Mouse (Mus musculus) right cerebral cortex, postnatal 10 days (tissue): ENCODE results near the gene Gnas.
"Not testable (repeated sequence)": the region's sequence is repeated elsewhere in the genome, so short reads cannot be mapped to it uniquely, and the experiment has no call there.

Experiments
- DNase-seq, 2 experiments: peaks; one replicate each; pipeline ENCODE4 v3.0.0; 2021; ENCODE audit warnings: low spot score in 2 of 2

The Gnas gene

DNA sequence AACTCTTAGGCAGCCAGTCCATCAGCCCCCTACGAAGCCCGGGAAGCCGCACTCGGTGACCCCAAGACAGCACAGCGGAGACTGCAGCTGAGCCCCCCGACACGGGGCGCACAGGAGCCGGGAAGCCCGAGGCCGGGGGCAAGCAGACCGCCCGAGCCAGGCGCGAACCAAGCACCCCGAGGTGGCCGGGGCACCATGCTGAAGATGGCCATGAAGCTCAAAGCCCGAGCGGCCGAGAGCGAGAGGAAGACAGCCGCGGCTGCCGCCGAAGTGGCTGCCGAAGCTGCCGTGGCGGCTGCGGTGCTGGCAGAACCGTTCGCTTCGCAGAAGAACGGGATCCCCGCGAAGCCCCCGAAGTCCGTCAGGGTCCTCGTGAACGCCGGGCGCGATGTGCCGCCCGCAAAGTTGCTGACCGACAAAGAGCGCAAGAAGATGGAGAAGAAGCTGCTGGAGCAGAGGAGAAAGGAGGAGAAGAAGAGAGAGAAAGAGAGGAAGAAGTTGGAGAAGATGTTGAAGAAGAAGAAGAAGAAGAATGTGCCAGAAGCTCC is 44.3 kb downstream of the Gnas start:
- no peak for DNase-seq

- DNase-seq = peak; percentile 54 to 62
Measured at GRCm38 (mm10) chr2:174328926-174329662, 45.0 kb downstream of the Gnas start.

DNA sequence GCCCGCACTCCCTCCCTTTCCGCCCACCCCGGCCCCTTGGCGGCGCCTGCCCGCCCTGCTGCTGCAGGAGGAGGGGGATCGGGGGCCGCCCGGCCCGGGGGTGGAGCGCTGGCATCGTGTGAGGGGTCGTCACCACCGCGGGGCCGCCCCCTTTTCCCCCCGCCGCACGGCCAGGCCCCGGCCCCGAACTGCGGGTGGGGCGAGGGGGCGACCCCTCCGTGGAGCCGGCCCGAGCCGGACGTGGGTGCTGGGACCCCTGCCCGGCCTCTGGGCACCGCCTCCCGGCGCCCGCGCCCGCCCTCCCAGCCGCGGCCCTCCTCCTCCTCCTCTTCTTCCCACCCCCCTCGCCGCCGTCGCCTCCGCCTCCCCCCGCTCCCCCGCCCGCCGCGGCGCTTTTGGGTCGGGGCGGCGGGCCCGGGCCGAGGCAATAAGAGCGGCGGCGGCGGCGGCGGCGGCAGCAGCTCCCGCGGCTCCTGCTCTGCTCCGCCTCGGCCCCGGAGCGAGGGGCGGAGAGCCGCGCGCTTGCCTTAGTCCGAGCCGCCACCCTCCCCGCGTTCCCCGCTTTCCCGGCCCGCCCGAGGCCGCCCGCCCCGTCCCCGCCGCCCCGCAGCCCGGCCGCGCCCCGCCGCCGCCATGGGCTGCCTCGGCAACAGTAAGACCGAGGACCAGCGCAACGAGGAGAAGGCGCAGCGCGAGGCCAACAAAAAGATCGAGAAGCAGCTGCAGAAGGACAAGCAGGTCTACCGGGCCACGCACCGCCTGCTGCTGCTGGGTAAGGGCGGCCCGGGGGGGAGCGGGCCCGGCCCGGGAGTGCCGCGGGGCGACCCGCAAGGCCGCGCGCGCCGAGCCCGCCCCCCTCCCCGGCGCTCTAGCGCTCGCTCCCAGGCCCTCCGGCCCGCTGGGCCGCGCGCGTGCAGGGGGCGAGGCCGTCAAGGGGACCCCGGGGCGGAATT is 45.8 kb downstream of the Gnas start:
- DNase-seq = peak; percentile 90

- peak; percentile 79 to 80 for DNase-seq
Measured at GRCm38 (mm10) chr2:174330616-174331191, 46.6 kb downstream of the Gnas start.

GRCm38 (mm10) chr2:174331282-174332030 is 47.3 kb downstream of the Gnas start:
- DNase-seq = no peak

GRCm38 (mm10) chr2:174333239-174333890 is 49.2 kb downstream of the Gnas start:
- DNase-seq = no peak

- DNase-seq = peak in 1 of 2 experiments; percentile 47
Measured at GRCm38 (mm10) chr2:174334415-174334814, 50.3 kb downstream of the Gnas start.

DNA sequence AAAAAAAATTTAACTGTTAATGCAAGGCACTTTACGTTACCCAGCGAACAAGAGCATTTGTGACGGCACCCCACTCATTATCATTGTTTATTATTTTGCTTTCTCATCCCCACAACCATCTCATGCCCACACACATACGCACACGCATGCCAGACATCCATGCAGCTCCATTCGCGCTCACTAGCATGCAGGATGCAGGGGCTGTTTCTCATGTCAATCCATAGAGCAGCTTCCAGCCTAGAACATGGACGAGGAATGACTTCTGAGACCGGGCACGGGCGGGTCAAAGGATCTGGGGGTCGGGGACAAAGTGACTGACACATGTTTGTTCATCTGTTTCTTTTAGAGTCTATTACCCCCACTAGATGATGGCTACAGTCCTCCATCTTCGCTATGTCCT is 53.2 kb downstream of the Gnas start:
- DNase-seq = peak in 1 of 2 experiments; percentile 24

DNA sequence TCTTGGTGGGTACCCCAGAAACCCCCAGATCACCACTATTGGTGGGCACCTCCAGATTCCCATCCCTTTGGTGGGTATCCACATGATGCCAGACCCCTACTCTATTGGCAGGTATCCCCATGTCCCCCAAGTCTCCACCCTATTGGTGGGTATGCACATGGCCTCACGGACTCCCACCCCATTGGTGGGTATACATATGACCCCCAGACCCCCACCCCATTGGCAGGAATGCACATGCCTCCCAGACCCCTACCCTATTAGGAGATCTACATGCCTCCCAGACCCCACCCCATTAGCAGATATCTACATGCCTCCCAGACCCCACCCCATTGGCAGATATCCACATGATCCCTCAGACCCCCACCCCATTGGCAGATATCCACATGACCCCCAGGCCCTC is 55.6 kb downstream of the Gnas start:
- DNase-seq = peak in 1 of 2 experiments; percentile 24

GRCm38 (mm10) chr2:174340229-174340892 is 56.2 kb downstream of the Gnas start:
- DNase-seq = no peak

GRCm38 (mm10) chr2:174340893-174341580 is 56.9 kb downstream of the Gnas start:
- DNase-seq = no peak

DNA sequence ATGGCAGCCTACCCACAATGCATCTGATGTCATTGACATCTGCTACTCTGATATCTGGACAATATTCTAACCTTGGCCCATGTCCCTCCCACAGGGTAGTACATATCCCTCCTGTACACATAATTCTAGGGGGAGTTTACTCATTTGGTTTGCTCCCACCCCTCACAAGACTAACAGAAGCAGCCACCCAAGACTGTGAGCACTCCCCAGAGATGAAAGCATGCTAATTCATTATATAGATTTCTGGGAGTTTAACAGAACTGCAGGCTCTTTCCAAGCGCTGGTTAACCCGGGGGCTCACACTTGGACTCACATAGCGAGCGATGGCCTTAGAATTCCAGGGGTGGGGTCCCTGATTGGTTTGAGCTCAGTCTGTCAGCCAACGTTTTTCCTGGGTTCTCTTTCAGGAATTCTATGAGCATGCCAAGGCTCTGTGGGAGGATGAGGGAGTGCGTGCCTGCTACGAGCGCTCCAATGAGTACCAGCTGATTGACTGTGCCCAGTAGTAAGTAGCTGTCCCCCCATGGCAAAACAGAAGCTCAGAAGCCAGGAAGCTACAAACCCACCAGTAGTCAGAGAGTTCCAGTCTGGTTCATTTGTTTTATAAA is 58.8 kb downstream of the Gnas start:
- DNase-seq = peak in 1 of 2 experiments; percentile 24

GRCm38 (mm10) chr2:174343566-174343965 is 59.4 kb downstream of the Gnas start:
- no peak for DNase-seq

DNA sequence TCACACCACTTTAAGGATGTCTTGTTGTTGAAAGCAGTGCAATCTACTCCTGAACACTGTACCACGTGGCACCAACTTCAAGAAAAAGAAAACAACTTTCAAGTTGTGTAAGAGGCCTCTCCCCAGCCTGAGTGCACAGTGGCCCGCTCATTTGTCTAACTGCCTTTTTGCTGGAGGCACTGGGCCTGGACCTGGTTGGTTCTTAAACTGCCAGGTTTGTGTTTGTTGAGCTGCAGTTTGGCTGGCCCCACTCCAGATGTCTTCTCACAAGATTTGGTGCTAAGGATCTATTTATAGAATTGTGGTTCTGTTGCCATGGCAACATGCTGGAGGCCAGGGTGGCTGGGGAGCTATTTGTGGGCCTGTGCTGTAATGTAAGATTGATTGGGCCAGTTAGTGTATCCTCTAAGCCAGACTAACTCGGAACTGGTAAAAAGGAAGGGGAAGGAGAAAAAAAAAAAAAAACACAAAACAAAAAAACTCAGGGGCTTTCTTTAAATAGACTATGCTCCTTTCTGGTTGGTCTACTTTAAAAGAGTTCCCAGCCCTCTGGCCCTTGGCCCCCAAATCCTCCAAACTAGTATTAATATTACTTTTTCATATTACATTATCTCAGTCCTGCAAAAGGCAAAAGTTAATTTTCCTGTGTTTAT is 60.0 kb downstream of the Gnas start:
- DNase-seq = peak; percentile 89 to 93

GRCm38 (mm10) chr2:174344996-174345395 is 60.9 kb downstream of the Gnas start:
- peak in 1 of 2 experiments; percentile 22 for DNase-seq

GRCm38 (mm10) chr2:174346612-174346998 is 62.5 kb downstream of the Gnas start, which contains the start of gene Gm20721:
Gene Gm20721 (minus strand): TSS chr2:174346712.
- DNase-seq = no peak

GRCm38 (mm10) chr2:174346999-174347668 is 63.0 kb downstream of the Gnas start:
- DNase-seq = not testable (repeated sequence)

- no peak for DNase-seq
Measured at GRCm38 (mm10) chr2:174358516-174358915, 74.4 kb downstream of the Gnas start.
